Mouse (Mus musculus) C2C12 (cell line): Measurements from ENCODE around the gene Olfr1324. TPM values are rescaled to one million over a fixed set of nuclear protein-coding genes. Genes with fewer than 3 reads are reported as not detected.
"Not testable (repeated sequence)": the region's sequence is repeated elsewhere in the genome, so short reads cannot be mapped to it uniquely, and the experiment has no call there.

ENCODE experiments used
- H3K27me3 ChIP-seq: one replicate; pipeline ENCODE4 v1.6.1; 2011; ENCODE audit not compliant: control insufficient read depth, insufficient read depth, insufficient read length
- H3K36me3 ChIP-seq: one replicate; pipeline ENCODE4 v1.6.1; 2011; ENCODE audit not compliant: control insufficient read depth, insufficient read depth
- H3K4me3 ChIP-seq: one replicate; pipeline ENCODE4 v1.5.1; 2011; ENCODE audit warnings: mild to moderate bottlenecking, control low read depth; ENCODE audit not compliant: poor library complexity, insufficient read depth, severe bottlenecking
- H3K79me2 ChIP-seq: one replicate; pipeline ENCODE4 v1.6.1; 2011; ENCODE audit not compliant: control insufficient read depth, insufficient read depth
- H3K79me3 ChIP-seq: one replicate; pipeline ENCODE4 v1.6.1; 2011; ENCODE audit warnings: low read depth, control low read depth
- H3ac ChIP-seq: one replicate; pipeline ENCODE3; 2011; ENCODE audit warnings: low read depth; ENCODE audit not compliant: control insufficient read depth, insufficient read length
- CEBPB ChIP-seq: IDR thresholded peaks from one replicate; pipeline ENCODE4 v1.6.1; 2011; ENCODE audit warnings: low read depth, mild to moderate bottlenecking, control low read depth, moderate library complexity
- CTCF ChIP-seq: IDR thresholded peaks from one replicate; pipeline ENCODE4 v1.5.1; 2011; ENCODE audit not compliant: control insufficient read depth, insufficient read depth, insufficient read length
- FOSL1 ChIP-seq: IDR thresholded peaks from one replicate; pipeline ENCODE4 v1.8.0; 2011; ENCODE audit warnings: mild to moderate bottlenecking, low read length; ENCODE audit not compliant: poor library complexity, insufficient read depth, severe bottlenecking
- MAX ChIP-seq: IDR thresholded peaks from one replicate; pipeline ENCODE4 v1.6.1; 2011; ENCODE audit warnings: mild to moderate bottlenecking, control low read depth
- MYOD1 ChIP-seq: IDR thresholded peaks from one replicate; pipeline ENCODE4 v1.6.1; 2011; ENCODE audit warnings: low read depth; ENCODE audit not compliant: control insufficient read depth, insufficient read length
- MYOG ChIP-seq: IDR thresholded peaks from one replicate; pipeline ENCODE4 v1.6.1; 2011; ENCODE audit not compliant: control insufficient read depth, insufficient read length; ENCODE audit errors: extremely low read depth
- USF1 ChIP-seq: IDR thresholded peaks from one replicate; pipeline ENCODE4 v1.6.1; 2011; ENCODE audit warnings: low read depth, mild to moderate bottlenecking, control low read depth, moderate library complexity
- polyA plus RNA-seq: library from polyadenylated mRNA; unstranded; fragments of >200 nt; fragmentation: generic; extraction: Trizol; gene quantifications from one replicate; pipeline ENCODE4 v1.2.1, GENCODE M21; 2012; ENCODE audit warnings: missing spikeins

The Olfr1324 gene
- polyA plus RNA-seq, 1 experiment, result not detected

DNA sequence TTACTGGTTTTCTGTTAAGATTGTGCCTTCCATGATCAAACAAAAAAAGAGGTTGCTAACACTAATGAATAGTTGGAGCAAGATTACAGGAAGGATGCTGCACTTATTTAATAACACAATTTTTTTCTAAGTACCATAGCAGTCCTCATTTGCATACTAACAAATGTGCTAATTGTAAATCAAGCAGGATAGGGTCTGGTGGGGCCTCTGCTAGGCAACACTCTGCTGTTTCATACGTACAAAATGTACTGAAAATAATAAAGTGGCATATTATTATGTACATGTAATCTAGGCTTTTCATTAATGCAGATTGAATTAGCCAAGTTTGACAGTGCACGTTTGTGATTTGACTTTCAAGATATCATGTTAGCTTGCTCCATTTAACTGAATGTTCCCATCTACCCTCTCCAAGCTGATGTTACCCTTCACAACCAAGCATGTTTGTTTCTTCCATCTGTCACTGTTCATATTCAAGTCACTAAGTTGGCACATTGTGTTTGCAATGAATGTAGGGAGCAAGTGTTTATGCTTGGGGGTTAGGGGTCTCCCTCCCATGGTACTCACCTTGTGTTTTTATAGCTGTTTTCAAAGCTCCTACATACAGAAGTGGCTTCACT is 478 bp downstream of the Olfr1324 start:
- H3K27me3 ChIP-seq, result no peaks in the 10 kb centered on the region
- H3K79me2 ChIP-seq, result no peaks in the 10 kb centered on the region
- no peak for TF ChIP-seq FOSL1
- no peak for TF ChIP-seq MYOG
- TF ChIP-seq MYOD1, result no peak
- no peak for TF ChIP-seq CEBPB
- no peak for TF ChIP-seq CTCF
- TF ChIP-seq MAX, result no peak
- no peak for TF ChIP-seq USF1
- no peak overlapping the region for H3ac ChIP-seq
- no peaks in the 10 kb centered on the region for H3K36me3 ChIP-seq
- H3K4me3 ChIP-seq, result no peak overlapping the region
- no peaks in the 10 kb centered on the region for H3K79me3 ChIP-seq

DNA sequence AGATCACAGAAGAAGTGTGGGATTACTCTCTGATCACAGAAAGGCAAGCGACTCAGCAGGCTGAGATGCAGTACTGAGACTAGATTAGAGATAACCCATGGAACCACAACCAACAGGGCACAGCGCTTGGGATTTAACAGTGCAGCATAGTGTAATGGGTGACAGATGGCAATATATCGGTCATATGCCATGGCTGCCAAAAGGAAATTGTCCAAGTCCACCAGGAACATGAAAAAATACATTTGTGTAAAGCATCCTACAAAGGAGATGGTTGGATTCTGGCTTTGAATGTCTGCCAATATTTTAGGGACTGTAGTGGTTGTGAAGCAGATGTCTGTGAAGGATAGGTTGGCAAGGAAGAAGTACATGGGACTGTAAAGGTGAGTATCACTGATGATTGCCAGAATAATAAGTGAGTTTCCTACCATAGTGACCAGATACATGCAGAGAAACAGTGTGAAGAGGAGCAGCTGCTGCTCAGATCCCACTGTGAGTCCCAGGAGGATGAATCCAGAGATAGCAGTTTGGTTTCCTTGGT is 2.3 kb downstream of the Olfr1324 start:
- H3K4me3 ChIP-seq, result no peak overlapping the region
- no peaks in the 10 kb centered on the region for H3K79me3 ChIP-seq
- H3K27me3 ChIP-seq, result no peaks in the 10 kb centered on the region
- no peak for TF ChIP-seq MYOD1
- no peak for TF ChIP-seq USF1
- TF ChIP-seq MYOG, result no peak
- TF ChIP-seq FOSL1, result no peak
- no peak for TF ChIP-seq CEBPB
- no peak for TF ChIP-seq CTCF
- no peak for TF ChIP-seq MAX
- H3K36me3 ChIP-seq, result no peaks in the 10 kb centered on the region
- H3ac ChIP-seq, result no peak overlapping the region
- H3K79me2 ChIP-seq, result no peaks in the 10 kb centered on the region

DNA sequence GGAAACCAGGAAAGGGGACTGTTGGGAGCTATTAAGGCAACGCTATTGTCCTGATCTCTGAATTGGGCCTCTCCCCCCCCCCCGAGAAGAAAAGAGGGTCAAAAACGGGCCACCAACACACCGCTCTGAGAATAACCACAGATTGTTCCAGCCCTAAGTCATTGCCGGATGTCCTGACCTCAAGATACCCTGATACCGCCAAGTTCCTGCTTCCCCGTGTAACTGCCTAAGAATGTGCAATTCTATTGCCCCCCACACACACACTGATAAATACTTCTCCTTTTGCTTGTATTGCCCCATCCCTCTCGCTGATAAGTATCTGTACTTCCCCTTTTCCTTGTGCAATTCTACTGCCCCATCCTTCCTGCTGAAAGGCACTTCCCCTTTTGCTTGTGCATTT is 17.9 kb downstream of the Olfr1324 start:
- H3K79me2 ChIP-seq, H3K4me3 ChIP-seq, H3ac ChIP-seq, H3K36me3 ChIP-seq, H3K79me3 ChIP-seq, H3K27me3 ChIP-seq: not testable (repeated sequence)

DNA sequence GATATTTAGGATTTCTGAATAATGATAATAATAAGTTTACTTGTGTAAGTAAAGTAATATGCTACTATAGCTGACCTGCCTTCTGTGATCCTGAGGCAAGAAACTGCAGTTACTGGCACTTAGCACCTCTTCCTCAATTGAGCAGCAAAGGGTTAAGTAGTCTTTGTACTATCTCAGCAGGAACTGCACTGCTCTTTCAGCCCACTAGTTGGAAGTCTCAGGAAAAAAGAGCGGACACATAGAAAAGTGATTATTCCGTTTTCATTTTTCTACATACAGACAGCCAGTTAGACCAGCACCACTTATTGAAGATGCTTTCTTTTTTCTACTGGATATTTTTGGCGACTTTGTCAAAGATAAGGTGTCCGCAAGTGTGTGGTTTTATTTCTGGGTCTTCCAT is 37.7 kb downstream of the Olfr1324 start:
- H3ac ChIP-seq, H3K79me3 ChIP-seq, H3K79me2 ChIP-seq, H3K4me3 ChIP-seq, H3K27me3 ChIP-seq, H3K36me3 ChIP-seq: not testable (repeated sequence)

DNA sequence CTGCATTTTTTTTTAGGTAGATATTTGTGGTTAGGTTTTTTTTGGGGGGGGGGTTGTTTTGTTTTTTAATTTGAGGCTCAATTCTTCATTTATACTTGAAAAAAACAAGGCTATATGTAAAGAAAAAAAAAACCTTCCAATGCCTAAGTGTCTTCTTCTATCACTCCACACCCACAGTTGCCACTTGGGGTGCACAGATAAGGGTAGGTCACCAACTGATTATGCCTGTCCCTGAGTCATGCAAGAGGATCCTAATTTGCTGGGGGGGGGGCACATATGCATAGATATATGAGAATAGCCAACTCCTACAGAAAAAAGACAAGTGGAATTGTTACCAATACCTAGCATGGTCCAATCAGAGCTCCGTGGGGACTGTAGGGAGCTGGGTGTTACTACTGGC is 53.3 kb downstream of the Olfr1324 start:
- H3K36me3 ChIP-seq, result no peaks in the 10 kb centered on the region

More for the DNA sequence above, 53.3 kb downstream of the Olfr1324 start:
- no peak for TF ChIP-seq MYOG
- Histone ChIP-seq H3K79me2 (no peaks in the 10 kb centered on the region), H3K27me3 (no peaks in the 10 kb centered on the region), H3ac (no peak overlapping the region), H3K4me3 (no peak overlapping the region), H3K79me3 (no peaks in the 10 kb centered on the region)
